In the genomic region with DNA sequence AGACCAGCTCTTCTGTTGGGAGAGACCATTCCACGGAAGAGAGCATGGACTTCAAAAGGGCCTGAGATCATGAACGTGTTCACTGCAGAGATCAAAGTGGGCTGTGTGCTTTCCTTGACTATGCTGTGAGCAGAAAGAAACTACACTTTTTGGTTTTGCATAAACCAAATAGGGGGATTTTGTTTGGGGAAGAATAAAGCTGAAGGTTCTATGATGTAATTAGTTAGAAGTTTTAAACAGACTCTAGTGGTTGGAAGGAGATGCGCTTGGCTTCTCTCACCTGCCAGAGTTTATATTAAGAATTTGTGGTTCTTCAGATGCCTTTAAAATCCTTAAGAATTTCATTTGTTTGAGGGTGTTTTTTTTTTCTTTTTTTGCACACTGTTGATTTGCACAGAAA, we compare ENCODE assay signal across 18 mouse cellular contexts.
"Had no signal": no experiment of that assay in that cellular context is flagged by ENCODE, and none has a peak within 500 bp of the region (broad histone marks: within the 10 kb centered on the region; RNA-seq: fewer than 3 reads in every experiment).

No protein-coding gene starts in this region.

- H3K9me3 ChIP-seq: intestine, embryonic 15.5 days; limb, embryonic 10.5 days; limb, embryonic 13.5 days; liver, embryonic 13.5 days; midbrain, embryonic 12.5 days; midbrain, embryonic 15.5 days; neural tube, embryonic 12.5 days; neural tube, embryonic 15.5 days; stomach, embryonic 15.5 days had no signal

- H3K9ac ChIP-seq: intestine, embryonic 15.5 days; limb, embryonic 13.5 days; liver, embryonic 13.5 days; lung, embryonic 14.5 days; midbrain, embryonic 12.5 days; midbrain, embryonic 15.5 days; neural tube, embryonic 12.5 days; neural tube, embryonic 15.5 days; stomach, embryonic 15.5 days had no signal

- H3K4me3 ChIP-seq: intestine, embryonic 15.5 days; limb, embryonic 10.5 days; limb, embryonic 13.5 days; liver, embryonic 13.5 days; midbrain, embryonic 12.5 days; midbrain, embryonic 15.5 days; neural tube, embryonic 12.5 days; neural tube, embryonic 15.5 days; stomach, embryonic 15.5 days had no signal

- H3K4me2 ChIP-seq: intestine, embryonic 15.5 days; limb, embryonic 13.5 days; liver, embryonic 13.5 days; lung, embryonic 14.5 days; midbrain, embryonic 12.5 days; midbrain, embryonic 15.5 days; neural tube, embryonic 12.5 days; neural tube, embryonic 15.5 days; stomach, embryonic 15.5 days had no signal

- H3K27ac ChIP-seq: intestine, embryonic 15.5 days; limb, embryonic 10.5 days; limb, embryonic 13.5 days; liver, embryonic 13.5 days; macrophage; midbrain, embryonic 12.5 days; midbrain, embryonic 15.5 days; neural tube, embryonic 12.5 days; neural tube, embryonic 15.5 days; stomach, embryonic 15.5 days had no signal

- H3K27me3 ChIP-seq: intestine, embryonic 15.5 days; limb, embryonic 13.5 days; liver, embryonic 13.5 days; midbrain, embryonic 12.5 days; midbrain, embryonic 15.5 days; neural tube, embryonic 12.5 days; neural tube, embryonic 15.5 days; stomach, embryonic 15.5 days had no signal

- DNase-seq: kidney, adult 18-20 months; kidney, adult 9 months; kidney, postnatal 14 days; kidney, postnatal 4 days; liver; liver, embryonic 13.5 days; lung, embryonic 14.5 days; right cerebral cortex, postnatal 25 days; thymus, postnatal 25 days had no signal

- H3K4me1 ChIP-seq: intestine, embryonic 15.5 days; limb, embryonic 10.5 days; limb, embryonic 13.5 days; liver, embryonic 13.5 days; midbrain, embryonic 12.5 days; midbrain, embryonic 15.5 days; neural tube, embryonic 12.5 days; neural tube, embryonic 15.5 days; stomach, embryonic 15.5 days had no signal

- H3K36me3 ChIP-seq: intestine, embryonic 15.5 days; limb, embryonic 10.5 days; limb, embryonic 13.5 days; liver, embryonic 13.5 days; midbrain, embryonic 12.5 days; midbrain, embryonic 15.5 days; neural tube, embryonic 12.5 days; neural tube, embryonic 15.5 days; stomach, embryonic 15.5 days had no signal
